Mouse (Mus musculus): ENCODE data around the gene Gm4724.
"Not testable (repeated sequence)": the region's sequence is repeated elsewhere in the genome, so short reads cannot be mapped to it uniquely, and the experiment has no call there.

Gene Gm4724

DNA sequence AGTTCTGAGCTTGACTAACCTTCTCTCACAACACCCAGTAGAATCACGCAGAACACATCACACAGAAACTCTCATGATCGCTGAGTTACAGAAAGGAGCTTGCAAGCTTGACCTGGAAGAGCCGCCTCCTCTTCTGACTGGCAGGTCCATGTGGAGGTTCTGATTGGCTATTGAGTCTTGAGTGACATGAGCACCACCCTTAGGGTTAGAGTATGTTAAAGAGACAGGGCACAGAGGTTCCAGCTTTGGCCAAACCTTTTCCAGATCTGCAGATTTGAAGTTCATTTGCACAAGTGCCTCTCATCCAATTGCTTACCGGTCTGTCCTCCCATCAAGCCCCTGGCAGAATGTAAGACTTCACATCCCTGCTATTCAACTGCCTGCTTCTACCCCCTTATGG, at the start of gene Gm4724:
Gene Gm4724 (minus strand): TSS at position 101 of the 400 bp plus-strand sequence.
- not testable (repeated sequence) for DNase-seq (ENCODE audit: low spot score in 2 of 2)

DNA sequence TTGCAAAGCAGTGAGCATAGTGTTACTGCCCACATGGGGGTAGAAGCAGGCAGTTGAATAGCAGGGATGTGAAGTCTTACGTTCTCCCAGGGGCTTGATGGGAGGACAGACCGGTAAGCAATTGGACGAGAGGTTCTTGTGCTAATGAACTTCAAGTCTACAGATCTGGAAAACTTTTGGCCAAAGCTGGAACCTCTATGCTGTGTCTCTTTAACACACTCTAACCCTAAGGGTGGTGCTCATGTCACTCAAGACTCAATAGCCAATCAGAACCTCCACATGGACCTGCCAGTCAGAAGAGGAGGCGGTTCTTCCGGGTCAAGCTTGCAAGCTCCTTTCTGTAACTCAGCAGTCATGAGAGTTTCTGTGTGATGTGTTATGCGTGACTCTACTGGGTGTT, 34.1 kb upstream of the Gm4724 start, which contains the start of gene Zfp965:
Gene Zfp965 (plus strand): TSS at position 301 of the 400 bp plus-strand sequence.
- not testable (repeated sequence) for DNase-seq (ENCODE audit: low spot score in 2 of 2)

Data from right cerebral cortex, postnatal 36 days (tissue).